Mouse (Mus musculus): Measurements from ENCODE around the gene Sgce.
"Not testable (repeated sequence)": the region's sequence is repeated elsewhere in the genome, so short reads cannot be mapped to it uniquely, and the experiment has no call there.

Gene Sgce

GRCm38 (mm10) chr6:4746696-4747439 is at the start of gene Sgce, which contains the start of gene Peg10:
TSS of gene Sgce (minus strand) at chr6:4747207.
TSS of gene Peg10 (plus strand) at chr6:4747306.
- no peak for DNase-seq (ENCODE audit: low spot score)

GRCm38 (mm10) chr6:4796281-4796680 is 49.3 kb upstream of the Sgce start:
- DNase-seq (ENCODE audit: low spot score) = no peak

- DNase-seq (ENCODE audit: low spot score) = no peak
Observed at GRCm38 (mm10) chr6:4762252-4762651, 15.2 kb upstream of the Sgce start.

GRCm38 (mm10) chr6:4761415-4762142 is 14.6 kb upstream of the Sgce start:
- DNase-seq (ENCODE audit: low spot score) = not testable (repeated sequence)

GRCm38 (mm10) chr6:4754886-4755285 is 7.9 kb upstream of the Sgce start:
- no peak for DNase-seq (ENCODE audit: low spot score)

- DNase-seq (ENCODE audit: low spot score) = no peak
Observed at GRCm38 (mm10) chr6:4754286-4754685, 7.3 kb upstream of the Sgce start.

- DNase-seq (ENCODE audit: low spot score) = no peak
Observed at GRCm38 (mm10) chr6:4751355-4751754, 4.3 kb upstream of the Sgce start.

GRCm38 (mm10) chr6:4749091-4749490 is 2.1 kb upstream of the Sgce start:
- peak; percentile 58 for DNase-seq (ENCODE audit: low spot score)

GRCm38 (mm10) chr6:4748506-4748961 is 1.5 kb upstream of the Sgce start:
- no peak for DNase-seq (ENCODE audit: low spot score)

GRCm38 (mm10) chr6:4747677-4748505 is 884 bp upstream of the Sgce start:
- no peak for DNase-seq (ENCODE audit: low spot score)

GRCm38 (mm10) chr6:4746036-4746695 is 841 bp downstream of the Sgce start:
- DNase-seq (ENCODE audit: low spot score) = no peak

- DNase-seq (ENCODE audit: low spot score) = no peak
Observed at GRCm38 (mm10) chr6:4740511-4740910, 6.5 kb downstream of the Sgce start.

- DNase-seq (ENCODE audit: low spot score) = no peak
Observed at GRCm38 (mm10) chr6:4739522-4740355, 7.3 kb downstream of the Sgce start.

- DNase-seq (ENCODE audit: low spot score) = no peak
Observed at GRCm38 (mm10) chr6:4738717-4739116, 8.3 kb downstream of the Sgce start.

GRCm38 (mm10) chr6:4738034-4738629 is 8.9 kb downstream of the Sgce start:
- no peak for DNase-seq (ENCODE audit: low spot score)

GRCm38 (mm10) chr6:4736372-4736771 is 10.6 kb downstream of the Sgce start:
- no peak for DNase-seq (ENCODE audit: low spot score)

- DNase-seq (ENCODE audit: low spot score) = no peak
Observed at GRCm38 (mm10) chr6:4733208-4733607, 13.8 kb downstream of the Sgce start.

- DNase-seq (ENCODE audit: low spot score) = no peak
Observed at GRCm38 (mm10) chr6:4731675-4732074, 15.3 kb downstream of the Sgce start.

GRCm38 (mm10) chr6:4728305-4728704 is 18.7 kb downstream of the Sgce start:
- DNase-seq (ENCODE audit: low spot score) = no peak

- no peak for DNase-seq (ENCODE audit: low spot score)
Observed at GRCm38 (mm10) chr6:4723998-4724757, 22.8 kb downstream of the Sgce start.
